Mouse (Mus musculus) thymus, postnatal 14 days (tissue): Measurements from ENCODE around the gene Snrnp25.

Source experiments
- DNase-seq: peaks from one replicate; pipeline ENCODE4 v3.0.0; 2021

The Snrnp25 gene

DNA sequence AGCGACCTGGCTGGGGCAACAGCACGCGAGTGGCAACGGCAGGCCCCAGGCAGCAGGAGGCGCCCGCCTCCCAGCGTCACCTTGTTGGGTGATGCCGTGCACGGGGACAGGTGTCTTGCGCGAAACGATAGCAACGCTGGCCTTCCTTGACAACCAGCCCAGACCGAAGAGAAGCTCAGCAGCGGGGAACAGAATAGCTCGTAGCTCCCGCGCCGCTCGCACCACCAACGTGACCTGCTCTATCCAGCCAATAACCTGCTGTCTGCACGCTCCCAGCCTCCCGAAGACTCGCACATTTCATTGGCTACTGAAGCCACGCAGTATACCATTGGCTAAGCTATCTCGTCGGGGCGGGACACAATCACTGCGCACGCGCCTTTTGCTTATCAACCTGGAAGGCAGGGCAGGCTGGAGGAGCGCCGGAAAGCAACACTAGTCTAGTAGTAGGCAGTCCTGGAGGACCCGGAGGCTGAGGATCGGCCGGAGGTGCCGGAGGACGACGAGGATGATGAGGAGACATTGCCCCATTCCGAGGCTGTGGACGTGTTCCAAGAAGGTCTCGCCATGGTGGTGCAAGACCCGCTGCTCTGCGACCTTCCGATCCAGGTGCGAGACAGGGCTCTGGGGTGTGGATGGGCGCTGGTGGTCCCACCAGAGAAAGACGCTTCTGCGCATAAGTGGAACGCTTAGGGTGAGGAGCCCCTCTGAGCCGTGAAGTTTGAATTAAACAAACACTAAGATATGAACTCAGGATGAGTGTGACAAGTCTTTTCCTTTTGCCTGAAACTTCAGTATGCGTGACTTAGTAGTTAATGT is at the start of gene Snrnp25:
Snrnp25 (plus strand) TSS at position 358 of the 816 bp plus-strand sequence.
- peak; percentile 97 for DNase-seq

DNA sequence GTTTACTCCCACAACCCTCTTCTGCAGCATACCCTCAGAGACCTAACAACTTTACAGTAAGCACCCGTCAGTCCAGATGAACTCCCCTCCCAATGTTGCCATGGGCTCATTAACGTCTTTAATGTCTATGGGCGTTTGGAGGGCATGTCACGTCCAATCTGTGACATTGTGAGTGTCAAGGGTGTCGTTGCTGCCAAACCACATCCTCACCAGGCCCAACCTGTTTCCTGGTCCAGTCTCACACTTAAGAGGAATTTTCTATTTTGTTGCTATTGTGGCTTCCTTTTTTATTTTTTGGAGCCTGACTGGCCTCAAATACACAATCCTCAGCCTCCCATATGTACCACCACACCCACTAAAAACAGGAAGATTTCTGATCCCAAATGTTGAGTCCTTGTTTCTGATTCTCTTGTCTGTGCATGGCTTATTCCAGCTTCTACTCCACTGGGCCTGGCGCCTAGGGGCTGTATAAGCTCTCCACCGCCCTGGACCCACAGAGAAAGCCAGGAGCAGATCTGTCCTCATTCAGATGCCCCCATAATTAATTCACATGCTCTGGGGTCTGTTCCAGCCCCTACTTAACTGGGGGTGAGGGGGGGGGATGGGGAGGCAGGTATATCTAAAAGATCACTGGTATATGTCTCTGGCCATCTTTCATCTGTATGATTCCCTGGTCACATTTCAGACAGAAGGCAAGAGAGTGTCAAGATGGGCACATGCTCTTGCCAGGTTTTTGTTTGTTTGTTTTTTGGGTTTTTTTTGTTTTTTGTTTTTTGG is 48.2 kb upstream of the Snrnp25 start:
- no peak for DNase-seq

DNA sequence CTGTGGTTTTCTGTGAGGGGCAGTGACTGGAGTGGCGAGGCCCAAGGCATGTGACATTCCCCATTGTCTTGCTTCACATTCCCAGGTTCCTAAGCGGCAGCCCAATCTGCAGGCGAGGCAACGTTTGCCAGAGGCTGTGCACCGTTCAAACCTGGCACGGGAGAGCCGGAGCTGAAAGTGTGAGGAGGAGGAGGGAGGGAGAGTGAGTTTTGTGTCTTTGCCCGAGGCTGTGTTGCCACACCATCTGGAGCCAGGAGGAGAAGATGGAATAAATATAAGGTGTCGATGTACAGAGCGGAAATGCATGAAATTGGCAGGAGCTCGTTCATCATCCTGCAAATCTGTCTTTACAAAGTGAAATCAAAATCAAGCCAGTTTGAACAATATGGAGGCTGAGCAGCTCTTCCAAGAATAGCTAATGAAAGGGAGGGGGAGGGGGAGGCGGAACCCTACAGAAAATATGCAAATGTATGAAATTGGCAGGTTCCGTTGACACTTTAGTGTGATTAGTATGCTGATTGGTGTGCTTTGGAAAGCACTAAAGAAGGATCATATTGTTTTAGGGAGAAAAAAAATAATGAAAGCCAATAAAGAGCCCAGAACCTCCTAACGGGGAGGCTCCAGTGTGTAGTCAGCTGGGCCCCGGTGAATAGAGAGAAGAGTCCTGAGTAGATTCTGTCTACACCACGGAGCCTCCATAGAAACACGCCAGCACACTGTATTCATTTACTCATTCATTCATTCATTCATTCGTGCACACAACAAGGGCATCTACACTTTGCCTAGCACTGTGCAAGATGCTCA is 47.2 kb upstream of the Snrnp25 start:
- DNase-seq = no peak

DNA sequence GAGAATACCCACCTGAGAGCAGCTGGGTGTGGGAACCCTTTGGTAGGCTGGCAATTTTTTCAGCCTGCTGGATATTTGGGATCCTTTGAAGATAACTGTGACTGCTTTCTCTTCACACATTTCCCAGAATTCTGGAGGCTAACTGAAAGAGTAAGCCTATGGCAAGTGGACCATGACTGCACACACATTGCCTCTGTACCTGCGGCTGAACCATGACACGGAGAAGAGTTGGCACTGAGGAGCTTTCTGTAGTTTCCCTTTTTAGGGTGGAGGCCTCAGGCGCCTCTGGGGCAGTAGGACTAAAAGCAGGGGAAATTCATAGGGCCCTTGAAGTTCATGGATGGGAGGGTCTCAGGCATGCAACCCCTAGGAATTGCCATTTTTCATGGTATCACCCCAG is 46.0 kb upstream of the Snrnp25 start:
- DNase-seq = no peak

DNA sequence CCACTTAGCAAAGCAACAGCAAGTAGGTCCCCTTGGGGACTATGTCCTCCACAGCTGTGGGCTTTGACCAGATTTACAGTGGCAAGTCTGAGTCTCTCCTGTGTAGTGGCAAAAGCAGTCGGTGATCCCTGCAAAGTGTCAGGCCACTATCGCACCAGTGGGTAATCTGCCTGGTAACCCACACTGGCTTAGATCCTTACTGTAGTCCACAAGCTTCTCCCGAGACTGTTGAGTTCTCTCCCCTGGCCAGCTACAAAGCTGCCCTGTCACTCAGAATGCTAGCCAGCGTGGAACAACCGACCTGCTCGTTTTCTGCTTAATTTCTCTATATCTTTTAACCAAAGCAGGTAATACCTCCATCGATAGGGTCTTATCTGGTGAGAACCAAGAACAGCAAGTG is 44.9 kb upstream of the Snrnp25 start:
- no peak for DNase-seq

DNA sequence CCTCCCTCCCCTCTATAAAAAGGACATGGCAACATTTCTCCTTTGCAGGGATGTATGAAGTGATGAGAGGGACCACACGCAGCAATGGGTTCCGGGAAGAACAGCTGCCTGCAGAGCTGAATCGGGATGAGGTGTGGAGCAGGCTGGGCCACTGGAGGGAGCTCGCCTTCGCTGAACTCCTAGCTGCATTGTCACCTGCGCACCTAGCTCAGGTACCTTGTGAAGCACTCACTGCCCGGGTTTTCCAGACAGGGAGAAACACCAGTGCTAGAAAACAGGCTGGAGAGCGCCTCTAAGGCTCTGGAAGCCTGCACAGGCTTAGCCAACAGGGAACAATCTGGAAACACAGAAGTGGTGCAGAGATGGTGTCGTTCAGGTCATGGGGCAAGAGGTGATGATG is 43.7 kb upstream of the Snrnp25 start:
- peak; percentile 51 for DNase-seq

DNA sequence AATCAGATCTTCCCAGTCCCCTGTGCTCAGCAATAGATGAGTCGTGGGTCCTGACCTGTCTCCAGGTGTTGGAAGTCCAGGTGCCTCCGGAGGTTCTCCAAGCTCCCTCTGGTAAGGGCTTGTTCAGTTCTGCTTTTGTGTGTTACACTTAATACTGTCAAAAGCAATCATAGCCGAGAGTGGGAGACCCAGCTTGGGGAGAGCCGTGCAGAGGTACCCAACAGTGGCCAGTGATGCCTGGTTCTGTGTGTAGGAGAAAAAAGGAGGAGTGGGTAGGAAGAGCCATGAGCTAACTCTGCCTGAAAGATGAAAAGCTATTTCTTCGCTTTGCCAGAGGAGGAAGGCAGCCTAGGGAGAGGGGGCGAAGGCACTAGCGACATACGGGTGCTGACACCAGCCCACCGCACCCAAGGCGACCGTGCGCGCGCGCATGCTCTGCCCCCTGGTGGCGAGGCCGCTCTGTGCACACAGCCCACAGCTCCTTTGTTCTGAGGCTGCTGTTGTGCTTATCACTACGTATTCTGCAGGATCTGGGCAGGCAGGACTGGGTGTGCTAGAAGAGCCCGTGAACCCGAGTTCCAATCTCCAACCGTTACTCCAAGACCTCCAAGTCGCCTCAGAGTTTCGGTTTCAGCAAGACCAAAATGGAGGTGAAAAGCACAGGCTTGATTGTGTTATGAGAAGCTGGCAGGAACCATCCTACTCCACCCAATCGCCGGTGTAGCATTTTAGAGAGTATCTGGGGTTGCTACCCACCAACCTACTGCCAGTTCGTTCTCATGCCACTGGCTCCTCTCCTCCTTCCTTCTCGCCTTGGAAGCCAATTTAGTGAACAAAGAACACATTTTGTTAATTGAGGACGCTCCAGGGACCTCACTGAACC is 43.1 kb upstream of the Snrnp25 start:
- DNase-seq = peak; percentile 95

DNA sequence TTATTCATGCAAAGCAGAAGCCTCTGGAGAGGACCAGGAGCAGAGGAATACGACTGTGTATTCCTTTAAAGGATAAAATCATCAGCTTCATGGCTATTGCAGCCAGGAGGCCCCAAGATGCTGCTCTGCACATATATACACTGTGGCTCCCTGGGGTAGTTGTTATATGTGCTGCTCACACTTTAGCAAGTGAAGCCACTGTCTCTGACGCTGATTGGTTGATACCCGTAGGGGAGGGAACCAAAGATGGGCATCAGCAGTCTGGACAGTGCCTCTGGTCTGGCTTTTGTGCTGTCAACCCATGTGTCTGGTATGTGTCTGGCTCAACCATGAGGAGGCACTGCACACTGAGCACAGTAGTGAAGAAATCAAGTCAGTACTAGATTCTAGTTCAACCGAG is 38.5 kb upstream of the Snrnp25 start:
- DNase-seq = no peak

DNA sequence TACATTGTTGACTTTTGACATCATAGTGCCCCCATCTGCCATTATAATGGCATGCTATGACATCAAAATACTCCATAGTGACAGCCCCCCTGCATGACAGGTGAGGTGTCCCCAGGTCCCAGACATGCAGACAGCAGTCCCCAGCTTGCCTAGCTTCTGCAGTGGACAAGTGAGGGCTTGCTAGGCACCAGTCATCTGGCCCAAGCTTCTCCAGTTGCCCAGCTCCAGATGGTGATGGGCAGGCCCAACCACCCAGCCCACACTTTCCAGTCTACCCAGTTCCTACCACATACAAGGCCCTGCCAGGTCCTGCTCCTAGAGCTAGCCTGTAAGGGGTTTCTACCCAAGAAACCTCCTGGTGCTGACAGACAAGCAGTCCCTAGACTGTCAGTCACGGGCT is 26.7 kb upstream of the Snrnp25 start:
- DNase-seq = no peak

DNA sequence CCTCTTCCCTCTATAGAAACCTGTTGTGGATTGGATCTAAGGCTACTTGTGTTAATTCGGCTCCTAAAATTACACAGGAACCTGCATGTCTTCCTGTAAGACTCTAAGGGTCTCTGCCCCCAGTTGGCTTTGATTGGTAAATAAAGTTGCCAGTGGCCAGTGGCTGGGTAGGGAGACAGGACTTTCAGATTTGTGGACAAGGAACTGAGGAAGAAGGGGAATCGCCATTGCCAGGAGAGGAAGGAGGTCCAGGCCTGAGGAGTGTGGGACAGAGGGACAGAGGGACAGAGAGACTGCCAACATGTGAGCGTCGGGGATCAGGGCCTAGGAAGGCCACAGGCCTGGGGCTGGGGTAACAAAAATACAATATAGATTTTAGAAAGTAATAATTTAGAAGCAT is 24.0 kb upstream of the Snrnp25 start:
- DNase-seq = no peak

DNA sequence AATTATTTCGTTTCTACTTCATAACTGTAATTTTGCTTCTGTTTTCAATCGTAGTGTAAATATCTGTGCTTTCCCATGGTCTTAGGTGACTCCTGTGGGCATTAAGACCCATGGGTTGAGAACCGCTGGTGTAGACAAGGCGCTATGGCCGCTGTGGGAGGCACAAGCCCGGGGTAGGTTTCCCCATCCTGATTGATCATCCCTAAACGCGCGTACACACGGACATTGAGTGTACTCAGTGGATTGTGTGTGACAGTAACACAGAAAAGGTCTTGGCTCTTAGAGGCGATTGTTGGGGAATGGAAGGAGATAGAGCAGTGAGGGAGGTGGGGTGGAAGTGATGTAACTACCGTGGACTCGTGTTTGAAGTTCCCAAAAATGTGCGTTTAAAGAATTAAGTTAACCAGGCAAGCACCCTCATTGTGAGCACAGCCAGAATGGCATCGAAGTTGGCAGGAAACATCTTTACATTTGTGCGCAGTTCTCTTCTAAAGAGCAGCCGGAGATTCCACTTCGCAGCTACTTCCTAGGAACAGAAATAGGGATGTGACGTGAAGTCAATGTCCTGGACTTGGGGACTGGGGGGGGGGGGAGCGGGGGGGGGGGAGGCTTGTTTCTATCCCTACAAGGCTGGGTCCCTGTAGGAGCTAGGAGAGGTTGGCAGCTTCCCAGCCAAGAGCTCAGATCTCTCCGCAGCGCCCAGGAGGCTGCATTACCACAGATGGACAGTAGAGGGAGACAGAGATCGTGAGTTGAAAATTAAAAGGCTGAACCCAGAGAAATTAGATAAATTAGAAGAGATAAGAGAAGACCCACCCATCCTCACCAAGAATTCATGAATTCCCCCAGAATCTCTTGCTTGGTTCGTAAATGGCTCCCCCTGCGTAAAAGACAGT is 23.0 kb upstream of the Snrnp25 start:
- peak; percentile 78 for DNase-seq

DNA sequence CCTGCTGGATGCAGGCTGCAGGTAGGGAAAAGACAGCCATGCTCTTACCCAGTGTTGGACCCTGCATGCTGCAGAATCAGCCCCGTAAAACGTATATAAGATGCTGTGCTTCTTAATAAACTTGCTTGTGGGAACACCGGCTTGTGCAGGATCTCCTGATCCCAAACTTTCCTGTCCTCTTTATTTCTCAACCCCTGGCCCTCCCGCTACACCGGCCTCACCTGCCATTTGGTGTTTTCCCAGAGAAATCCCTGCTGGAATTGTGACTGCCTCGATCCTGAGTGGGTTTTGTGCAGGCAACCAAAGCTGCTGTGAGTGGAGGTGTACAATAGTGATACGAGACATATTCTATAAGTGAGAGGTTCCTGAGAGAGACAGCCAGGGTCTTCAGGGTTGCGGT is 20.7 kb upstream of the Snrnp25 start:
- DNase-seq = no peak

DNA sequence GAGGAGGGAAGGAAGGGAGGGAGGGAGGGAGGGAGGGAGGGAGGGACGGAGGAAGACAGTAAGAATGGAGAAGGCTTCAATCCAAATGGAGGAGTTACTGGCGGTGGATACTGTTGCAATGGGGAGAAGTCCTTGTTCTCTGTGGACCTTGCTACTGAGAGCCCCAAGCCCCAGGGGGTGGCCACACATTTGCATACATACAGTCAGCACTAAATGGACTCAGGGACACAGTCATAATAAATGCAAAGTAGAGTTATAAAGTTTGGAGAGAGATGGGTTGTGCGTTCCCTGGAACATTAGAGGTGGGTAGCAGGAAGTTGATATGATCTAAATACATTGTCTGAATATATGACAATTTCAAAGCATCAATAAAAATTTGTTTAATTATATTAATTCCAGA is 19.2 kb upstream of the Snrnp25 start:
- DNase-seq = no peak

DNA sequence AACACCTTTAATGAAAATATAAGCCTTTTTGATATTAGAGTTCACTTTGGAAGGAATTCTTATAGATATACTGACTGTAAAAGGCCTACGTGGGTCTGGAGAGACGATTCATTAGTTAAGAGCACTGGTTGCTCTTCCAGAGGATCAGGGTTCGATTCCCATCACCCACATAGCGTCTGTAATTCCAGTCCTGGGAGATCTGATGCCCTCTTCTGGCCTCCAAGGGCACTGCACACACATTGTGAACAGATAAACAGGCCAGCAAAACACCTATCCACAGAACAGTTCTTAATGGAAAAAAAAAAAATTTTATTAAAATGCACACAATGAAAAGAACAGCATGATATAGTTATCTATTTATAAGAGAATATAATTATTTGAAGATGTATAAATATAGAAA is 18.0 kb upstream of the Snrnp25 start:
- no peak for DNase-seq

DNA sequence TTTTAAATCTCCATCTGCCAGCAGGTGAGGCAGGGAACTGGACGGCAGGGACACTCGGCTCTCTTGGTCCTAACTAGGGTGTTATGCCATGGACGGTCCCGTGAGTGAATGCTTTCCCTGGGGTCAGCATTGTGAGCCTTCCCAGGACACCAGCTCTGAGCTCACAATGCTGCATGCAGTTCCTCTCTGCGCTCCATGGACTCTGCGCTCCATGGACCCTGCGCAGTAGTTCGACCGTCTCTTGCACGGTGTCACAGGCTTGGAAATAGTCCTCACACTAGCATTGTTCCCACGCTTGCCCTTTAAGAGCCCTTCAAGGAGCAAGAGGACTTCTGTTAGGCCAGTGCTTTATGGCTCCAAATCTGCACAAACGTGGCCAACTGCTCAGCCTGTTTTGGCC is 16.3 kb upstream of the Snrnp25 start:
- DNase-seq = no peak

DNA sequence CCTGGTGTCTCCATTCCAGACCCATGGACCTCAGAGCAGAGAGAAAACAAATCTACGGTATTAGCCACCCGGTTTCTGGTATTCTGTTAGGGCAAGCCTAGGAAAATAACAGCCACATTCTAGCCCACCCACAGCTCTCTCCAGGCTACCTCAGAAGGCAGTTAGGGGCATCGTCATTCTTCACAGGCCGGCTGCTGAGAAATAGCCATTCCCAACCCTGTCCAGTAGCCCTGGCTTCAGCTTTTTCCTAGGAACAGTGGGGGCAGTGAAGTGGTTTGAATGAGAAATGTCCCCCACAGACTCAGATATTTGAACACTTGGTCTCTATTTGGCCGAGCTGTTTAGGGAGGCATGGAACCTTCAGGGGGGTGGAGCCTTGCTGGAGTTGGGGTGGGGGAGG is 15.8 kb upstream of the Snrnp25 start:
- no peak for DNase-seq

DNA sequence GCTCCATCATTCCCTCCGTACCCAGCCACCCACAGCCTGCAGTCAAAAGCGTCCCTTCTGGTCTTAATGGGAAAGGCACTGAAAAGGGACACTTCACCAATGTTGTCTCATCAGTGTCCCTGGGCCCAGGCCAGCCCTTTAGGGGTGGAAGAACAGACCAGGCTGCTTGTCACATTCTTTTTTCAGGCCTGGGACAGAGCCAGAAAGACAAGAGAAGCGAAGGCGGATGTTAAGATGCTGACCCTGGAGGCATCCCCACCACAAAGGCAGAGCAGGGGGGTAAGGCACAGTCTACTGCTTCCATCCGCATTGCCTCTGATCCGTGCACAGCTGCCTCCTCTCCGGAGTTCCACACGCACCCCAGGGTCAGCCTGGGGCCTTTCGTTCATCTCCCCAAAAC is 15.1 kb upstream of the Snrnp25 start:
- DNase-seq = no peak

DNA sequence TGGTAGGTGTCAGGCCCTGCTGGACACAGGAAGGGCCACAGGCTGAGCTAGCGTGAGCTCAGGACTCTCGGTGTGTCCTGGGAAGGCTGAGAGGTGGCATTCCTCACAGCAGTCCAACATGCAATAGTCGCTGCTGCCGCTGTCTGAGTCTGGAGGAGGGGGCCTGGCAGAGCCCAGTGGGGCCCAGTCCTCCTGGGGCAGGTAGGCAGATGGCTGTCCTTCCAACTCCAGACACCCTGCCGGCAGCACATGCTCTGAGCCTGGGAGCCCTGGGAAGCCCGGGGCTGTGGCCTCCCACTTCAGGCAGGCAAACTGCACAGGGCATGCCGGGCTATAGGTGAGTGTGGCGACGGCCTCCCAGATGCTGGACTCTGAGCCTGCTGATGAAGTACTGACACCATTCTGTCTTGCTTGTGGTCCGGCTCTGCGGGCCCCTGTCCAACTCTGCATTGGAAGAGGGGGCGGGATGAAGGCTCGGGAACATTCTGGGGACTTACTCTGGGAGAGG is 14.6 kb upstream of the Snrnp25 start:
- no peak for DNase-seq

DNA sequence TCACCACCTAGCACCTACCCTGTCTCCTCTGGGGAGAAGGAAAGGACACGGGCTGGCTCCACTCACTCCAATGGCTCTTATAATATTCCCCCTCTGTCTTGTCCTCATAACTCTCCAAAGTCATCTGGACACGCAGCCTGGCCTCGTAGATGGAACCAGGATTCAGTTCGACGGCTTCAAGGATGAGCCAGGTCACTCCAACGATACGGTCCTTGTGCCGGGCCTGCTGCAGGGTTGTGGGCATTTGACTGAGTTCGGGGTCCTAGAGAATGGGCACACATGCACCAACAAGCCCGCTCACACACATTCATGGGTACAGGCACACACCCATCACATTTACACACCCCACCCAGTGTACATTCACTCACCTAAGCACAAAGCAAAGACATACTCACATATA is 12.1 kb upstream of the Snrnp25 start:
- no peak for DNase-seq

DNA sequence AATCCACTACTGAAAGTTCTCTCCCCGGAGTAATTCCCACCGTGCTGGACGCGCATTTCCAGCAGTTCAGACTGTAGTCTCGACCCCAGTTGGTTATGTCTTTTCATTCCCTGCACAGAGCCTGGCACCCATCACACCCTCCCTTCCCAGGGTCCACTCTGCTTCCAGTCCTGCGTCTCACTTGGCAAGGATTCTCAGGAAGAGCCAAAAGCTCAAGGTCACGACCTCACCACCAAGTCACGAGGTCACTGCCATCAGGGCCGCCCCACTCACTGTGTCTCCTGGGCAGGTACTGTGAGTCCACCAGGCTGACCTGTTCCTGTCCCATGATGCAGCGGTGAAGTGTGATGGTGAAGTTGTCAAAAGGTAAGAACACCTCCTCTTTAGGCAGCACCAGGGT is 11.1 kb upstream of the Snrnp25 start:
- DNase-seq = no peak

DNA sequence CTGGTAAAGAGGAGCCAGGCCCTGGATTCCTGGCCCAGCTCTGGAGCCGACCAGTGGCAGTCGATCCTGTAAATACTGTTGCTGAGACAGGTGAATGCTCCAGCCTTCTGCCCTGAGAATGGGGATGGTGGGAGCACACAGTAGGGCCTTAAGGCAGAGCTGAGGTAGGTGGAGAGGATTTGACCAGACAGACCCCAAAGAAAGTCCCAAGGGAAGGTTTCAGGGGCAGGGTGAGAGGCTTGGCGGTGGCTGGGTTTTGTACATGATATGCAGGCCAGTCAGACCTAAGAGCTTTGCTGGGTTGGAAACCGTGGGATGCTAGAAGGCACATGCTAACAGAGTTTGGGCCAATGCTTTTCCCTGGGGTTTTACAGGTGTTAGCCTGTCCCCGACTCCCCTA is 10.6 kb upstream of the Snrnp25 start:
- DNase-seq = no peak
